Mouse (Mus musculus) erythroblast, embryonic 14.5 days (primary cell): ENCODE results near the gene Ptpn14. TPM values are rescaled to one million over a fixed set of nuclear protein-coding genes. Genes with fewer than 3 reads are reported as not detected.

Experiments used
- H3K27me3 ChIP-seq: 2 replicates; pipeline ENCODE4 v1.6.1; 2012; ENCODE audit warnings: inconsistent platforms; ENCODE audit not compliant: control insufficient read depth
- H3K36me3 ChIP-seq: 2 replicates; pipeline ENCODE4 v1.6.1; 2012; ENCODE audit warnings: mild to moderate bottlenecking, inconsistent platforms; ENCODE audit not compliant: control insufficient read depth
- H3K4me1 ChIP-seq: 2 replicates; pipeline ENCODE4 v1.6.1; 2012; ENCODE audit warnings: inconsistent platforms; ENCODE audit not compliant: control insufficient read depth
- H3K4me3 ChIP-seq: replicated peaks from 2 replicates; pipeline ENCODE3; 2012; ENCODE audit warnings: moderate library complexity, mild to moderate bottlenecking, inconsistent platforms
- H3K9me3 ChIP-seq: 2 replicates; pipeline ENCODE4 v1.6.1; 2012; ENCODE audit warnings: low read length, inconsistent platforms, mixed read lengths; ENCODE audit not compliant: control insufficient read depth
- GATA1 ChIP-seq: IDR thresholded peaks from 2 replicates; pipeline ENCODE4 v1.6.1; 2012; ENCODE audit warnings: low read length, inconsistent platforms, mixed read lengths
- TAL1 ChIP-seq: IDR thresholded peaks from 3 replicates; pipeline ENCODE4 v1.6.1; 2012; ENCODE audit warnings: low read length, inconsistent platforms, mixed read lengths
- polyA plus RNA-seq: library from polyadenylated mRNA; stranded (reverse); fragments of >175 nt; gene quantifications from 2 replicates; pipeline ENCODE4 v1.2.3, GENCODE M21; 2012

Ptpn14 gene
- polyA plus RNA-seq, 1 experiment: not detected

DNA sequence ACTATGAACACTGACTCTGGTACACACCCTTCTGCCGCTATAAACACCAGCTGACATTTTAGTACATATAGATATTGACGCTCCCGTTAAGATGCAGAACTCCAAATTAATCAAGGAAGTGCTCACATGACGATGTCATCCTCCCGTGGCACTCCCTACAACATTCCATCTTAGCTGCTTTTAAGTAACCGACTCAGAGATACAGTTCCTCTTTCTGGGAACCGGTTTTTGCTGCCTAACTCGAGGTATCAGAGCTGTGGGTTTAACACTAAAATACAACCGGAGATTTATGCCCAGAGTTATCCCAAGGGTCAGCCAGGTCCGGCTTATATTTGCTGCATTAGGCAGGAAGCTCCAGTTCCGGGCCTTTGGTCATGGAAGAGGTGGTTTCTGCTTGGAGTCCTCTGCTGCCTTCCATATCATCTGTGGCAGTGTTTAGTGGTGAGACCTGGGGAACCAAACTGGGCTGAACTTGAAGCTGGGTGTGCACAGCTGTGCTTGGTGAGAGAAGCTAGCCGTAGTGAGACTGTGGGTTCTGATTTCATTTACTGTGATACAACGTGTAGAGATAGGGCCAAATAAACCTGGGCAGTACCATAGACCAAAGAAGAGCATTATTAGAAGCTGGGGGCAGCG lies 64.6 kb downstream of the Ptpn14 start:
- TF ChIP-seq TAL1: no peak
- TF ChIP-seq GATA1: no peak
- H3K27me3 ChIP-seq: no peaks in the 10 kb centered on the region
- H3K9me3 ChIP-seq: no peaks in the 10 kb centered on the region

DNA sequence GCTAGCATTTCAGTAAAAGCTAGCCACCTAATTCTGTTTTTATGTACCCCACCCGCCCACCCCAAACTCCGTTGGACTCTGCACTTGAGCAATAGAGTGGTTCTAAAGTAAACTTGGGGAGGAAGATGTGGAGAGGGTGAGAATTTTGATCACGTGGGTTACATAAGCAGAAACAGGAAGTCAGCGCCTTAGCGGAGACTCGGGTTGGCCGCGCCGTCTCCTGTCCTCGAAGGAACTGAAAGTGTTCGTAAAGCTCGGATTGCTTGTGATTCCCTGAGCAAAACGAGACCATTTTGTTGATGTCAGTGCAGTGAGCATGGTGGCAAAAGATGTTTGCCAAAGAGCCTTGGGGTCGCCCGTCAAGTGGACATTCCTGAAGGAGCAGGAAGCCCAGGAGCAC lies 70.9 kb downstream of the Ptpn14 start:
- TF ChIP-seq GATA1 (no peak), TAL1 (no peak)
- H3K36me3 ChIP-seq: no peaks in the 10 kb centered on the region
- H3K4me1 ChIP-seq: peaks cover 6% of the 10 kb centered on the region; the same call in 1 of the 2 replicates
- H3K4me3 ChIP-seq: no peak overlapping the region
- no peaks in the 10 kb centered on the region for H3K27me3 ChIP-seq
- peaks cover 2% of the 10 kb centered on the region; the same call in 1 of the 2 replicates for H3K9me3 ChIP-seq

More for the DNA sequence above, 64.6 kb downstream of the Ptpn14 start:
- Histone ChIP-seq H3K4me1 (peaks cover 6% of the 10 kb centered on the region; the same call in 1 of the 2 replicates), H3K36me3 (no peaks in the 10 kb centered on the region), H3K4me3 (no peak overlapping the region)

DNA sequence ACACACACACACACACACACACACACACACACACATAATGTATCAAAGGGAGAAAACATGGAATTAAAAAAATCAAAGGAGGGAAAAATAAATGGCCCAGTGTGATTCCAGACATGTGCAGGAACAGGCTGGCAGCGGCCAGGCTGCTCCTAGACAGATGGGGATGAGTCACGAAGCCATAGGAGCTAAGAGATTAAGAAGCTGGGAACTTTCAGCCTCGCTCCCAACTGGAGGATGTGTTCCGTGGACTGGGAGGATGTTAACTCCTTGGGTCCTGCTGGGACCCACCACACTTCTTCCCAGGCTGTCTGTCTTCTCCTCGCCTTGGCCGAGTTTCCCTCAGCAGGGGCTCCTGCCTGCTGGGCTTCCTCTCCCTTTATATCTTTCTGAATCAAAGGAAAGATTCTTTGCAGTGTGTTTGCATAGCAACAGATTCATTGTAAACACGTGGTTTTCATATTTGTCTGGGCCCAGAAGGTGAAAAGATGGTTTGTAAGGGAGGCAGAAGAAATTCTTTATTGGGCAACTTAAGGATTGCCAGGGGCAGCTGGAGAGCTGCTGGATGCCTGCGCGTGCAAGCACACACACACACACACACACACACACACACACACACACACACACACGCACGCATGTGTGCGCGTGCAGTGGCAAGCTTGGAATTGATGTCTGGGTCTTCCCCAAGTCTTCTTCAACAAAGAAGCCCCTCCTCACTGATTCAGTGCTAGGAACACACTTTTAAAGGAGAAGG lies 72.3 kb downstream of the Ptpn14 start:
- H3K4me3 ChIP-seq: no peak overlapping the region
- no peak for TF ChIP-seq TAL1
- TF ChIP-seq GATA1: no peak

DNA sequence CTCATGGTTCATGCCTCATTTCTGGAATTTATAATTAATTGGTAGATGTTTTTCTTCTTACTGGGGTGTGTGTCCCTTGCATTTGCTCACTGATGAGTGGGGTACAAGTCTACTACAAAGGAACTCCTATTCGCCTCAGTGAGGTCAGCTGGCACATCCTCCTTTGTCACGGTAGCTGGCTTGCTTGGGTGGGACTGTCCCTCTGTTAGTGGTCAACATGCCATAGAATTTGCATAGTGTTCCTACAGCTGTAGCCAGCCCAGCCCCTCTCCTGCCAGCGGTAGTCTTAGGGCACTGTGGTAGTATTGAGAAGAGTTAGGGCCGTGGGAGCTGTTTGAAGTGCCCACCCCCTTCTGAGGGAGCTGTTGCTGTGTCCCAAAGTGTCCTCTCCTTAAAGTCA lies 73.2 kb downstream of the Ptpn14 start:
- TF ChIP-seq GATA1: no peak
- no peak for TF ChIP-seq TAL1

More for the DNA sequence above, 72.3 kb downstream of the Ptpn14 start:
- no peaks in the 10 kb centered on the region for H3K27me3 ChIP-seq
- peaks cover 2% of the 10 kb centered on the region; the same call in 1 of the 2 replicates for H3K9me3 ChIP-seq
- H3K36me3 ChIP-seq: no peaks in the 10 kb centered on the region
- H3K4me1 ChIP-seq: peaks cover 3% of the 10 kb centered on the region; the same call in 1 of the 2 replicates

DNA sequence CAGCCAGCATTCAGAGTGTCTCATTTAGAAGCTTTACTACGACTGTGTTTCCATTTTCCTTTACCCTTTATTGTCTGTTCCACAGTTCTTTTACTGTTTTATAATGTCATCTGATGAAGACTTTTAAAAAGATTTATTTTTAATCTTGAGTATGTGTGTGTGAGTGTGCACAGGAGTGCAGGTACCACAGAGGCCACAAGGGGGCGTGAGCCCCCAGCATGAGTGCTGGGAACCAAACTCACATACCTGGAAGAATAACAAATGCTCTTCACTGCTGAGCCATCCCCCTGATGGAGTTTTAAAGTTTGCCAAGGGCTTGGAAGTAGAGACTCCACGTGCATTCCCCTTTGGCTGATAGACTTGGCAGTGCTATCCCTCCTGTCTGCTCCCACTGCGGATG lies 74.5 kb downstream of the Ptpn14 start:
- peaks cover 2% of the 10 kb centered on the region; the same call in 1 of the 2 replicates for H3K9me3 ChIP-seq
- H3K4me3 ChIP-seq: no peak overlapping the region
- H3K4me1 ChIP-seq: no peaks in the 10 kb centered on the region; the same call in 1 of the 2 replicates
- no peaks in the 10 kb centered on the region for H3K27me3 ChIP-seq
- no peak for TF ChIP-seq TAL1
- TF ChIP-seq GATA1: no peak
- H3K36me3 ChIP-seq: no peaks in the 10 kb centered on the region

More for the DNA sequence above, 73.2 kb downstream of the Ptpn14 start:
- Histone ChIP-seq H3K4me1 (no peaks in the 10 kb centered on the region; the same call in 1 of the 2 replicates), H3K27me3 (no peaks in the 10 kb centered on the region), H3K4me3 (no peak overlapping the region), H3K9me3 (peaks cover 2% of the 10 kb centered on the region; the same call in 1 of the 2 replicates), H3K36me3 (no peaks in the 10 kb centered on the region)

DNA sequence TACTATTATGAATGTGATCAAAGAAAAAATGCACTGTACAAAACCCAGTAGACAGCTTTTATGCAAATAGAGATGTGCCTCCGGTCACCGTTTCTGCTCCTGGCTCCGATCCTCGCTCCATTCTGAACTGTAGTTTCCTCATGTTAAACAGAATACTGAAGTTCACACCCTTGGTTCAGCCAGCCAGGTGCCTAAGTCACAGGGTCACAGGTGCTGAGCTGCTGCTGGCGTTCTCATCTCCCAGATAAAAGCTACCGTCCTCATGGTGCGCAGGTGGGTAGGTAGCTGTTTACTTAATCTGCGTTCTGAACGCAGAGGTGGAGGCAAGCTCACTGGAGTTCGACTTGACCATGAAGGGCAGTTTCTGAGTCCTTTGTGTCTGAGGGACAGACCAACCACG lies 75.7 kb downstream of the Ptpn14 start:
- H3K9me3 ChIP-seq: peaks cover 2% of the 10 kb centered on the region; the same call in 1 of the 2 replicates
- H3K27me3 ChIP-seq: no peaks in the 10 kb centered on the region

DNA sequence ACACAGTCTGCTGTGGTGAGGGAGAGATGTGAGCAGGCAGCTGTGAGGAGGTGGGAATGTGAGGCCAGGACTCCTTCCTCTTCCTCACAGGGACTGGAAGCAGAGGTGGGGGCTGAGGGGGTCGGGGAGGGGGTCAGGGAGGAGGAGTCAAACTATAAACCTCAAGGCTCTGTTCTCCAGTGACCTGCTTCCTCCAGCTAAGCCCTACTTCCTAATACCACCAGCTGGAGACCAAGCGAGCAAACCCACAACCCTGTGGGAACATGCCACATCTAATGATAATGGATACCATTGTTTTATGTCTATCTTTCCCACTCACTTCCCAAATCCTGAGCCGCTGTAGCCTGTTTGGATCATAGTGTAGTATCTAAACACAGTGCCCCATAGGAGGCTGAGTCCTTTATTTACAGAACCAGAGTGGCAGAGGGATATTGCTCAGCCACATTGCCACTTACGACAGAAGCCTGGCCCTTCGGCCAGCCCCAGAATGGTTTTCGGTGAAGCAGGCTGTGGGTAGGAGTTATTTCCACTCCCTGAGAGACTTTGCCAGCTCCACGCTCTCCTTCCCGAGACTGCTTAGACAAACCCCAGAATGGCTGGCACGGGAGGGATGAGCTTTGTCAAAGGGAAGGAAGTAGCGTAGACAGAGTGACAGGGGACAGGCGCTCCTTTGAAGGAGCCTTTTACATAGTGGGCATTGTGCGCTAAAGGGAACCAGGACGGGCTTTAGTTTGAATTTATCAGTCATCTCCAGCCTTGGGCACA lies 78.6 kb downstream of the Ptpn14 start:
- H3K4me3 ChIP-seq: no peak overlapping the region
- no peak for TF ChIP-seq GATA1
- no peak for TF ChIP-seq TAL1
- H3K9me3 ChIP-seq: peaks cover 2% of the 10 kb centered on the region; the same call in 1 of the 2 replicates
- H3K4me1 ChIP-seq: peaks cover 18% of the 10 kb centered on the region
- no peaks in the 10 kb centered on the region for H3K36me3 ChIP-seq
- no peaks in the 10 kb centered on the region for H3K27me3 ChIP-seq

More for the DNA sequence above, 75.7 kb downstream of the Ptpn14 start:
- TF ChIP-seq GATA1: no peak
- H3K4me1 ChIP-seq: peaks cover 10% of the 10 kb centered on the region
- no peaks in the 10 kb centered on the region for H3K36me3 ChIP-seq
- H3K4me3 ChIP-seq: no peak overlapping the region

DNA sequence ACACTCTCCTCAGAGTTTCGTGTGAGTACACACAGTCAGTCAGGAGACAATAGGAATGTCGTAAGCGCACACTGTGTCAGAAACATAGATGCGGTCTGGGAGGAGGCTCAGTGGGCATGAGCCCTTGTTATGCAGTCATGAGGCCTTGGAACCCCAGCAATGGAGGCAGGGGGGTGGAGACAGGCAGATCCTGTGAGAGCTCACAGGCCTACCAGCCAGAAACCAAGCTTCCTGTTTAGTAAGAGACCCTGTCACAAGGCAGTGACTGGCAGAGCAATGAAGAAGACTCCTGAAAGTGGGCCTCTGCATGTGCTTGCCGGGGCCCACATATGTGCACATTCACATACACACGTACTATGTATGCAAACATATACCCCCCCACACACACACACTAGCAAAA lies 79.9 kb downstream of the Ptpn14 start:
- H3K4me3 ChIP-seq: no peak overlapping the region
- TF ChIP-seq GATA1: no peak
- TF ChIP-seq TAL1: no peak
- H3K4me1 ChIP-seq: peaks cover 27% of the 10 kb centered on the region
- no peaks in the 10 kb centered on the region for H3K36me3 ChIP-seq
- no peaks in the 10 kb centered on the region for H3K27me3 ChIP-seq
- no peaks in the 10 kb centered on the region for H3K9me3 ChIP-seq
